Mouse (Mus musculus): ENCODE measurements around the gene Gm525. TPM values are rescaled to one million over a fixed set of nuclear protein-coding genes. Genes with fewer than 3 reads are reported as not detected.

Gm525 gene
- polyA plus RNA-seq (2015; fragmentation: Nextera tagmentation; extraction: Ambion mirVana) = 1.3 and 2.1 TPM in 2 replicates

DNA sequence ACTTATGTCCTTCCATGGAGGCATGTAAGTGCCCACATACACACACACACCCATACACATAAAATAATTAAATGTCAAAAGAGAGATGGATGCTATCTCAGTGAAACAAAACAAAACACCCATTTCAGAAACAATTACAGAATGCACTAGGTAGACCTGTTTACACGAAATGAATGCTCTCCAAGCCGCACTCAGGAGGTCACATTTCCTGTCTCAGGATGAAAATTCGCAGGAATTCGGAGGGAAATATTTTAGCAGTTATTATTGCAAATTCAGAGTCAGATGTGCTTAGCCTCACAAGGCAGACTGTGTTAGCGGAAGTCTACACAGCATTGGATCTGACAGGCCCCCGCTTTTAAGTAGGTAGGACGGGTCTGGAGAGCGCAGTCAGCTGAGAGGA, at the start of gene Gm525:
TSS of gene Gm525 (plus strand) at position 301 of the 400 bp plus-strand sequence.
- H3K4me3 ChIP-seq (replicated peaks; ENCODE audit: low read length) = no peak within 1 kb of the TSS
- ATAC-seq (ENCODE audit: insufficient read depth, low FRiP score) = no peak

DNA sequence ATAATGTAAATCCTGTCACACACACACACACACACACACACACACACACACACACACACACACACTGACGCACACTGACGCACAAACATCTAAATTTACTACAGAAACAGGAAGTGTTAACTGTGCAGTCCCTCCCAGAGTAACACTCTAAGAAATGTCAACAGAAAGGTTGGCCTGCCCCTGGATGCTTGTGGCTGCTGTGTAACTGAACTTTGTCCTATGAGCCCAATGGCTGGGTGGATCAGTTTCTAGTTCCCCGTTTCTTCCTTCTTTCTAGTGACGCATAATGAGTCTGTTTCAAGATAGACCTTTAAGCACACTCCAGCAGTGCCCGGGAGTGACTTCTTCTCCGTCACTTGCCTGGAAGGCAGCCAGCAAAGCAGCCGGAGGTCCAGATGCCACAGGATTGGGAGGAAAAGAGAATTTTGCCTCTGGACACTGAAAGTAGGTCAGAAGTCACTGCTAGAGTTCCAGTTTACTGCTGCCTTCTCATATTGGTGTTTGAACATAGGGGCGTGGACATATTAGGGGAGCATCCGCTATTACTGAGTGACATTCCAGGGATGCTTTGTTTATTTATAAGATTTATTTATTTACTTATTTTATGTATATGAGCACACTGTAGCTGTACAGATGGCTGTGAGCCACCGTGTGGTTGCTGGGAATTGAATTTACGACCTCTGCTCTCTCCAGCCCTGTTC, 49.3 kb upstream of the Gm525 start:
- H3K27ac ChIP-seq (ENCODE audit: low read length) = peak overlapping the region; percentile 85
- no peaks in the 10 kb centered on the region for H3K27me3 ChIP-seq (ENCODE audit: control insufficient read depth, insufficient read depth, low read length)
- H3K9me3 ChIP-seq (replicated peaks; ENCODE audit: control insufficient read depth, low read length) = no peaks in the 10 kb centered on the region
- peak overlapping the region; percentile 31; the same call in 1 of the 2 replicates for H3K4me2 ChIP-seq (ENCODE audit: low read depth, low read length)
- no peak overlapping the region for H3K4me3 ChIP-seq (replicated peaks; ENCODE audit: low read length)
- no peak overlapping the region for H3K9ac ChIP-seq (ENCODE audit: low read length)
- ATAC-seq (ENCODE audit: insufficient read depth, low FRiP score) = peak; percentile 81
- 26% methylated on average over 11 of the region's 11 CpGs for WGBS
- H3K36me3 ChIP-seq (ENCODE audit: control insufficient read depth, insufficient read depth, low read length) = no peaks in the 10 kb centered on the region
- peaks cover 13% of the 10 kb centered on the region for H3K4me1 ChIP-seq (ENCODE audit: control insufficient read depth, insufficient read depth, low read length)

More for the DNA sequence above, at the start of gene Gm525:
- Histone ChIP-seq H3K4me2 (ENCODE audit: low read depth, low read length) (no peak within 1 kb of the TSS), H3K9me3 (replicated peaks; ENCODE audit: control insufficient read depth, low read length) (no peaks in the 10 kb centered on the region), H3K36me3 (ENCODE audit: control insufficient read depth, insufficient read depth, low read length) (no peaks in the 10 kb centered on the region), H3K4me1 (ENCODE audit: control insufficient read depth, insufficient read depth, low read length) (no peaks in the 10 kb centered on the region), H3K9ac (ENCODE audit: low read length) (no peak within 1 kb of the TSS), H3K27ac (ENCODE audit: low read length) (no peak within 1 kb of the TSS), H3K27me3 (ENCODE audit: control insufficient read depth, insufficient read depth, low read length) (no peaks in the 10 kb centered on the region)
- WGBS = 65% methylated on average over 8 of the region's 8 CpGs

DNA sequence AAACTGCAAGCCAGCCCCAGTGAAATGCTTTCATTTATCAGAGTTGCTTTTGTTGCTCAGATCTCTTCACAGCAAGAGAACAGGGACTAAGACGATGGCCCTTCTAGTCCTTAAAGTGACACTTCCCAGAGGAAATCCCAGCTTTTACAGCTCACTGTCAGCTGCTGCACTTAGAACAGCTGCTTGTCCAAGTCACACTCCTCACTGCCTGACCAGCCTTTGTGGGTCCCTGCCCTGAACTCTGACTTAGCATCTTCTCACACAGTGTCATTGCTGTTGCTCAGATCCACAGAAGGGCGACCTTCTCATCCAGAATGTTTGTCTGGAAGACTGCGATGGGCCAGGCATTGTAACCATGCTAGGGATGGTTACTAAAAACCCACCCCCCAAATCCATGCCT, 48.0 kb upstream of the Gm525 start:
- H3K9me3 ChIP-seq (replicated peaks; ENCODE audit: control insufficient read depth, low read length) = no peaks in the 10 kb centered on the region
- no peaks in the 10 kb centered on the region for H3K27me3 ChIP-seq (ENCODE audit: control insufficient read depth, insufficient read depth, low read length)
- WGBS = 75% methylated on average over 3 of the region's 3 CpGs
- no peak overlapping the region for H3K27ac ChIP-seq (ENCODE audit: low read length)
- H3K4me2 ChIP-seq (ENCODE audit: low read depth, low read length) = no peak overlapping the region
- no peak for ATAC-seq (ENCODE audit: insufficient read depth, low FRiP score)
- no peak overlapping the region for H3K4me3 ChIP-seq (replicated peaks; ENCODE audit: low read length)
- H3K9ac ChIP-seq (ENCODE audit: low read length) = no peak overlapping the region
- peaks cover 13% of the 10 kb centered on the region for H3K4me1 ChIP-seq (ENCODE audit: control insufficient read depth, insufficient read depth, low read length)
- no peaks in the 10 kb centered on the region for H3K36me3 ChIP-seq (ENCODE audit: control insufficient read depth, insufficient read depth, low read length)

DNA sequence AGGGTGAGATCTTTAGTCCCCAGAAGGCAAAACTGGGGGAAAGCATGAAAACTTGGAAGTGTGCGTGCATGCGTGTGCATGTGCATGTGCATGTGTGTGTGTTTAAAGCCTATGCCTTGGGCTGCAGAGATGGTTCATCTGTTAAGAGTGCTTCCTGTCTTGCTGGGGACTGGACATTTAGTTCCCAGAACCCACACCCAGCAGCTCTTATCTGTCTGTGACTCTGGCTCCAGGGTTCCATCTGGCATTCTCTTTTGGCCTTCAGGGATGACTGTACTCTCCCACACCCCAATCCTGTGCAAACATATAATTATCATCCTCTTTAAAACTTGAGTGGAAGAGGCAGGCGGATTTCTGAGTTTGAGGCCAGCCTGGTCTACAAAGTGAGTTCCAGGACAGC, 47.5 kb upstream of the Gm525 start:
- Histone ChIP-seq H3K9ac (ENCODE audit: low read length) (no peak overlapping the region), H3K4me1 (ENCODE audit: control insufficient read depth, insufficient read depth, low read length) (peaks cover 13% of the 10 kb centered on the region), H3K4me3 (replicated peaks; ENCODE audit: low read length) (no peak overlapping the region), H3K4me2 (ENCODE audit: low read depth, low read length) (no peak overlapping the region), H3K9me3 (replicated peaks; ENCODE audit: control insufficient read depth, low read length) (no peaks in the 10 kb centered on the region), H3K36me3 (ENCODE audit: control insufficient read depth, insufficient read depth, low read length) (no peaks in the 10 kb centered on the region), H3K27me3 (ENCODE audit: control insufficient read depth, insufficient read depth, low read length) (no peaks in the 10 kb centered on the region), H3K27ac (ENCODE audit: low read length) (no peak overlapping the region)
- ATAC-seq (ENCODE audit: insufficient read depth, low FRiP score) = no peak
- WGBS = 86% methylated on average over 3 of the region's 3 CpGs

DNA sequence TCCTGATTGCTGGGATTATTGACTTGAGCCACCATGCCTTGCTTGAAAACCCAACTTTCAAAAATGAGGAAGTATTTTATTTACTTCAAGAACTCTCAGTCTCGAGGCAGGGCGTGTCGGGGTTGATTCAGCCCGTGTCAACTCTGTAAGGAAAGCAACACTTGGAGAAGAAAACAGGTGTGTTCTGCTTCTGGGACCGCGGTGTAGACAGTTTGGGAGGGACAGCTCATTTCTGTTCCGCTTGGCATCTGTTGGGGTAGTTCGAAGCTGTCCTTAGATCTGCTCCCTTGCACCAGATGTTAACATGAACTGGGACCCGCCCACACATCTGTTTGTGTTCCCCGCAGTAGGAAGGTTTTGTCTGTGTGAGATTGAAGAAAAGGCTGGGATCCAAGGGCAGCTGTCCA, 45.7 kb upstream of the Gm525 start:
- peak overlapping the region; percentile 81 for H3K27ac ChIP-seq (ENCODE audit: low read length)
- H3K9ac ChIP-seq (ENCODE audit: low read length) = no peak overlapping the region
- no peaks in the 10 kb centered on the region for H3K9me3 ChIP-seq (replicated peaks; ENCODE audit: control insufficient read depth, low read length)
- no peaks in the 10 kb centered on the region for H3K27me3 ChIP-seq (ENCODE audit: control insufficient read depth, insufficient read depth, low read length)
- no peaks in the 10 kb centered on the region for H3K36me3 ChIP-seq (ENCODE audit: control insufficient read depth, insufficient read depth, low read length)
- ATAC-seq (ENCODE audit: insufficient read depth, low FRiP score) = peak; percentile 45; the same call in 1 of the 2 replicates
- H3K4me3 ChIP-seq (replicated peaks; ENCODE audit: low read length) = no peak overlapping the region
- peaks cover 13% of the 10 kb centered on the region for H3K4me1 ChIP-seq (ENCODE audit: control insufficient read depth, insufficient read depth, low read length)
- H3K4me2 ChIP-seq (ENCODE audit: low read depth, low read length) = no peak overlapping the region
- WGBS = 48% methylated on average over 10 of the region's 10 CpGs

DNA sequence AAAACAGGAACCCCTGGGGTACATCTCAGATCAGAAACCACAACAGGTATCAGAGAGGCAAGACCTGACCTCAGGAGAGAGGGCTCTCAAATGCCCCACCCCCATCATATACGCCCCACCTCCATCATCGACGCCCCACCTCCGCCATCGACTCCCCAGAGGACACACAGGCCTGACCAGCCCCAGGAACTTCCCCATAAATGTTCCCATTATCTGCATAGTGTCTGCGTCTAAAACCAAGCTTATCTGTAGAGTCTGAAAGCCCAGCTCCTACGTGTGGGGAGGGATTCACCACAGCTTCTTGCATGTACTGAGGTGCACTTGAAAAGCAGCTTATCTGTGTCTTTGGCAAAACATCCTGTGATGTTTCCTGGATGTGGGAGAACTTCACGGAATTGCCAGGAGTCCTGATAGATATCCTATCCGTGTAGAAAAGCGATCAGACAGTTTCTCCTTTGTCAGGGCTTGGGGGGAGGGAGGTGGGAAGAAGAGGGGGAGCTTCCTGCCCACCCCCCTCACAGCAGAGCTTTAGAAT, 44.7 kb upstream of the Gm525 start:
- ATAC-seq (ENCODE audit: insufficient read depth, low FRiP score) = no peak
- H3K27ac ChIP-seq (ENCODE audit: low read length) = peak overlapping the region; percentile 81
- WGBS = 34% methylated on average over 10 of the region's 10 CpGs

DNA sequence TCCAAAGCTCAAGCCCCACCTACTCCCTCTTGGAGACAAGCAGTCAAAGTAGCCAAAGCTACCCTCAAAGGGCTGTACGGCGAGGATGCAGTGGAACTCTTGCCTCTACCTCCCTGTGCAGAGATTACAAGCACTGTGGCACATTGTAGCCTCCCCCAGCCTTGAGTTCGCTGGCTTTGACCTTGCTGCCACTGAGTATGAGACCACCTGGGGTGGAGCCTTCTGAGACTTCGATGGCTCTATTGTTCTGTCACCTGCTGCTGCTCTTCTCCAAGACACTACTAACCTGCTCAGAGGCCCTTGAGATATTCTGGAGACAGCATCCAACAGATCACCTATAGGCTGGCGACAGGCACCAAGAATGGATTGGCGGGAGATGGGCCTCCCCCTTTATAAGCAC, 43.1 kb upstream of the Gm525 start:
- Histone ChIP-seq H3K27ac (ENCODE audit: low read length) (no peak overlapping the region), H3K4me1 (ENCODE audit: control insufficient read depth, insufficient read depth, low read length) (peaks cover 8% of the 10 kb centered on the region), H3K4me2 (ENCODE audit: low read depth, low read length) (no peak overlapping the region), H3K4me3 (replicated peaks; ENCODE audit: low read length) (no peak overlapping the region), H3K27me3 (ENCODE audit: control insufficient read depth, insufficient read depth, low read length) (no peaks in the 10 kb centered on the region), H3K9ac (ENCODE audit: low read length) (no peak overlapping the region), H3K9me3 (replicated peaks; ENCODE audit: control insufficient read depth, low read length) (no peaks in the 10 kb centered on the region), H3K36me3 (ENCODE audit: control insufficient read depth, insufficient read depth, low read length) (no peaks in the 10 kb centered on the region)
- ATAC-seq (ENCODE audit: insufficient read depth, low FRiP score) = no peak
- WGBS = 80% methylated on average over 6 of the region's 6 CpGs

More for the DNA sequence above, 44.7 kb upstream of the Gm525 start:
- Histone ChIP-seq H3K9ac (ENCODE audit: low read length) (peak overlapping the region; percentile 21; the same call in 1 of the 2 replicates), H3K4me3 (replicated peaks; ENCODE audit: low read length) (no peak overlapping the region), H3K4me2 (ENCODE audit: low read depth, low read length) (no peak overlapping the region), H3K36me3 (ENCODE audit: control insufficient read depth, insufficient read depth, low read length) (no peaks in the 10 kb centered on the region), H3K27me3 (ENCODE audit: control insufficient read depth, insufficient read depth, low read length) (no peaks in the 10 kb centered on the region), H3K9me3 (replicated peaks; ENCODE audit: control insufficient read depth, low read length) (no peaks in the 10 kb centered on the region), H3K4me1 (ENCODE audit: control insufficient read depth, insufficient read depth, low read length) (peaks cover 13% of the 10 kb centered on the region)

DNA sequence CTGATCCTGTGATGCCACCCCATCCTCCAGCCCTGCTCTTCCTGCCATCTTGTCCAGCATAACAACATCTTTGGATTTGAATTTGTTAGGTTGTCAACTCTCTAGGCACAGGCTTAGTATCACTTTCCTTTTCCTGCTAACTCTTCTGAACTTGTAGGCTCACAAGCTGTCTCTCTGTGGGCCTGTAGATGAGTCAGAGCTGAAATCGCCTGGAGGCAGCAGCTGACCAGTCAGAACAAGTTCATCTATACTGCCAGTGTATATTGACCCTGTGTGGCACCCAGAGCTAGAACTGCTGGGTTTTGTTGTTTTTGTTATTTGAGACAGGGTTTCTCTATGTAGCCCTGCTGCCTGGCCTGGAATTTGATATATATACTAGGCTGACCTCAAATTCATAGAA, 42.5 kb upstream of the Gm525 start:
- ATAC-seq (ENCODE audit: insufficient read depth, low FRiP score) = no peak
- WGBS = 51% methylated on average over 1 of the region's 1 CpGs
- Histone ChIP-seq H3K9me3 (replicated peaks; ENCODE audit: control insufficient read depth, low read length) (no peaks in the 10 kb centered on the region), H3K9ac (ENCODE audit: low read length) (no peak overlapping the region), H3K27me3 (ENCODE audit: control insufficient read depth, insufficient read depth, low read length) (no peaks in the 10 kb centered on the region), H3K4me2 (ENCODE audit: low read depth, low read length) (no peak overlapping the region), H3K4me3 (replicated peaks; ENCODE audit: low read length) (no peak overlapping the region), H3K4me1 (ENCODE audit: control insufficient read depth, insufficient read depth, low read length) (peaks cover 8% of the 10 kb centered on the region), H3K27ac (ENCODE audit: low read length) (no peak overlapping the region), H3K36me3 (ENCODE audit: control insufficient read depth, insufficient read depth, low read length) (no peaks in the 10 kb centered on the region)

DNA sequence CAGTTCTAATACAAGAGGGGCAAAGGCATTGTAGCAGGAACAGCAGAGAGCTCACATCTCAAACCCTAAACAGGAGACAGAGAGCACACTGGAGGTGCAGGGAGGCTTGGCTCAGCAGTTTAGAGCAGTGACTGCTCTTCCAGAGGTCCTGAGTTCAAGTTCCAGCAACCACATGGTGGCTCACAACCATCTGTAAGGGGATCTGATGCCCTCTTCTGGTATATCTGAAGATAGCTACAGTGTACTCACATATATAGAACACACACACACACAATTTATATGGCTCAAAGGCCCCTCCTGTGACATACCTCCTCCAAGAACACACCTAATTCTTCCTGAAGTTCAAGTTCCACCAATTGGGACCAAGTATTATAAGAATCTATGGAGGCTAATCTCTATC, 39.0 kb upstream of the Gm525 start:
- ATAC-seq (ENCODE audit: insufficient read depth, low FRiP score) = no peak
- Histone ChIP-seq H3K9ac (ENCODE audit: low read length) (no peak overlapping the region), H3K4me2 (ENCODE audit: low read depth, low read length) (no peak overlapping the region), H3K27ac (ENCODE audit: low read length) (no peak overlapping the region), H3K9me3 (replicated peaks; ENCODE audit: control insufficient read depth, low read length) (no peaks in the 10 kb centered on the region), H3K36me3 (ENCODE audit: control insufficient read depth, insufficient read depth, low read length) (no peaks in the 10 kb centered on the region), H3K27me3 (ENCODE audit: control insufficient read depth, insufficient read depth, low read length) (no peaks in the 10 kb centered on the region), H3K4me1 (ENCODE audit: control insufficient read depth, insufficient read depth, low read length) (no peaks in the 10 kb centered on the region), H3K4me3 (replicated peaks; ENCODE audit: low read length) (no peak overlapping the region)

Data from stomach, embryonic 16.5 days (tissue).